Mouse (Mus musculus) left cerebral cortex, adult 2 months (tissue): ENCODE measurements around the gene Prss44. TPM values are rescaled to one million over a fixed set of nuclear protein-coding genes. Genes with fewer than 3 reads are reported as not detected.
A peak's percentile ranks its signal among the peaks of the same experiment; 100 is the strongest.

Source experiments
- DNase-seq, 2 experiments: peaks; one replicate each; pipeline ENCODE4 v3.0.0; 2021 to 2022; ENCODE audit warnings: low spot score in 2 of 2, mixed read lengths in 1 of 2; ENCODE audit errors: extremely low spot score in 1 of 2
- H3K27ac ChIP-seq: fragments of 200-600 bp; 2 replicates; pipeline ENCODE4 v1.8.1; 2022
- H3K4me3 ChIP-seq: fragments of 200-600 bp; 2 replicates; pipeline ENCODE4 v1.8.1; 2022
- CTCF ChIP-seq: fragments of 200-600 bp; IDR thresholded peaks from 2 replicates; pipeline ENCODE4 v1.8.1; 2022; ENCODE audit warnings: antibody characterized with exemption, mild to moderate bottlenecking, moderate library complexity
- intact Hi-C: fragments of 180-260 bp; cut with DNase I; formaldehyde crosslinking; loops from one replicate; pipeline ENCODE4 v1.15.1; 2025
- total RNA-seq, 2 experiments: library from RNA; stranded (reverse); gene quantifications; 2 replicates each; pipeline ENCODE4 v1.2.3; 2021

The Prss44 gene
- total RNA-seq, 2 experiments from 2014 or later, result not detected

GRCm38 (mm10) chr9:110834961-110835360 is 21.2 kb downstream of the Prss44 start:
- no peak overlapping the region for H3K27ac ChIP-seq
- TF ChIP-seq CTCF, result no peak
- H3K4me3 ChIP-seq, result no peak overlapping the region
- intact Hi-C loops, result no loop called here
- no peak for DNase-seq

- DNase-seq, result no peak
- Histone ChIP-seq H3K27ac (peak overlapping the region; percentile 66; the same call in 1 of the 2 replicates), H3K4me3 (no peak overlapping the region)
- intact Hi-C loops, result no loop called here
- TF ChIP-seq CTCF, result no peak
Observed at GRCm38 (mm10) chr9:110836112-110836511, 22.3 kb downstream of the Prss44 start.

- no peak for DNase-seq
- Histone ChIP-seq H3K4me3 (no peak overlapping the region), H3K27ac (no peak overlapping the region)
- TF ChIP-seq CTCF, result no peak
- intact Hi-C loops, result no loop called here
Observed at GRCm38 (mm10) chr9:110840905-110841304, 27.1 kb downstream of the Prss44 start.

GRCm38 (mm10) chr9:110841438-110841837 is 27.6 kb downstream of the Prss44 start:
- no peak for TF ChIP-seq CTCF
- no peak for DNase-seq
- H3K4me3 ChIP-seq, result no peak overlapping the region
- no peak overlapping the region for H3K27ac ChIP-seq
- intact Hi-C loops, result no loop called here

- DNase-seq, result no peak
- TF ChIP-seq CTCF, result no peak
- no peak within 1 kb of the TSS for H3K27ac ChIP-seq
- intact Hi-C loops, result no loop called here
- H3K4me3 ChIP-seq, result no peak within 1 kb of the TSS
Observed at GRCm38 (mm10) chr9:110844206-110844605, 30.4 kb downstream of the Prss44 start, which contains the start of gene Prss46. TSS of gene Prss46 (plus strand) at chr9:110844506.

GRCm38 (mm10) chr9:110849162-110849561 is 35.4 kb downstream of the Prss44 start:
- intact Hi-C loops, result no loop called here
- no peak for DNase-seq
- no peak for TF ChIP-seq CTCF
- no peak overlapping the region for H3K4me3 ChIP-seq
- no peak overlapping the region for H3K27ac ChIP-seq

- H3K4me3 ChIP-seq, result no peak overlapping the region
- TF ChIP-seq CTCF, result no peak
- DNase-seq, result no peak
- intact Hi-C loops, result no loop called here
- no peak overlapping the region for H3K27ac ChIP-seq
Observed at GRCm38 (mm10) chr9:110855903-110856302, 42.1 kb downstream of the Prss44 start.

GRCm38 (mm10) chr9:110856920-110857319 is 43.1 kb downstream of the Prss44 start:
- intact Hi-C loops, result no loop called here
- H3K27ac ChIP-seq, result no peak overlapping the region
- H3K4me3 ChIP-seq, result no peak overlapping the region
- TF ChIP-seq CTCF, result no peak; the same call in 1 of the 2 replicates
- no peak for DNase-seq

GRCm38 (mm10) chr9:110857781-110858472 is 44.1 kb downstream of the Prss44 start, which contains the start of gene Prss50:
TSS of gene Prss50 (plus strand) at chr9:110857967.
- H3K4me3 ChIP-seq, result no peak within 1 kb of the TSS
- intact Hi-C loops, result no loop called here
- DNase-seq, result no peak
- peak; percentile 54 for TF ChIP-seq CTCF
- no peak within 1 kb of the TSS for H3K27ac ChIP-seq

- TF ChIP-seq CTCF, result no peak
- intact Hi-C loops, result no loop called here
- no peak for DNase-seq
- Histone ChIP-seq H3K27ac (no peak overlapping the region), H3K4me3 (no peak overlapping the region)
Observed at GRCm38 (mm10) chr9:110858523-110858922, 44.7 kb downstream of the Prss44 start.

GRCm38 (mm10) chr9:110858967-110859596 is 45.3 kb downstream of the Prss44 start:
- no peak overlapping the region for H3K4me3 ChIP-seq
- DNase-seq, result no peak
- no peak overlapping the region for H3K27ac ChIP-seq
- intact Hi-C loops, result no loop called here
- TF ChIP-seq CTCF, result no peak

- Histone ChIP-seq H3K27ac (no peak overlapping the region), H3K4me3 (no peak overlapping the region)
- DNase-seq, result peak; percentile 57 to 65
- intact Hi-C loops, result loop anchor here (1.0 to 5.0 kb wide), 4 partner anchors 90 to 459 kb away; no protein-coding TSS in a partner anchor
- peak; percentile 86 for TF ChIP-seq CTCF
Observed at GRCm38 (mm10) chr9:110871030-110871429, 57.2 kb downstream of the Prss44 start.

Other genes starting within 250 kb of the Prss44 start
- gene Nradd, start 189.5 kb upstream of the Prss44 start, total RNA-seq, result 1 to 10 TPM; 2.7 to 3.6 TPM
- gene Nbeal2, start 159.8 kb upstream of the Prss44 start, total RNA-seq, result 10 to 100 TPM; 12.6 to 14.4 TPM
- 10 to 100 TPM; 56.2 to 56.9 TPM for gene Ccdc12, start 157.5 kb upstream of the Prss44 start, total RNA-seq
- not detected for gene Myl3, start 72.1 kb upstream of the Prss44 start, total RNA-seq
- 1 to 10 TPM; 5.8 to 7.2 TPM for gene Pth1r, start 66.8 kb upstream of the Prss44 start, total RNA-seq
- not detected for gene Prss42, start 15.8 kb upstream of the Prss44 start, total RNA-seq
- gene Prss43, start 12.7 kb downstream of the Prss44 start, total RNA-seq, result under 1 TPM in 1 of 2 experiments, not detected in 1; 0.14 TPM
- gene Prss45, start 20.6 kb downstream of the Prss44 start, total RNA-seq, result under 1 TPM; 0.38 to 0.49 TPM
- not detected for gene Prss46, start 30.5 kb downstream of the Prss44 start, total RNA-seq
- under 1 TPM; 0.93 to 0.94 TPM for gene Prss50, start 44.0 kb downstream of the Prss44 start, total RNA-seq
- gene Als2cl, start 65.9 kb downstream of the Prss44 start, total RNA-seq, result 10 to 100 TPM in 1 of 2 experiments, 1 to 10 TPM in 1; 8.4 to 10.8 TPM
- gene Tmie, start 66.1 kb downstream of the Prss44 start, total RNA-seq, result 1 to 10 TPM; 3.0 to 3.4 TPM
- gene Fam240a, start 102.9 kb downstream of the Prss44 start, total RNA-seq, result not detected
- under 1 TPM; 0.16 to 0.32 TPM for gene Tdgf1, start 132.2 kb downstream of the Prss44 start, total RNA-seq
- 1 to 10 TPM in 1 of 2 experiments, under 1 TPM in 1; 0.84 to 2.1 TPM for gene Lrrc2, start 137.6 kb downstream of the Prss44 start, total RNA-seq
- gene Rtp3, start 176.6 kb downstream of the Prss44 start, total RNA-seq, result under 1 TPM; 0.19 to 0.48 TPM
- 1 to 10 TPM in 1 of 2 experiments, not detected in 1; 1.1 TPM for gene Ltf, start 205.3 kb downstream of the Prss44 start, total RNA-seq
- 1 to 10 TPM in 1 of 2 experiments, under 1 TPM in 1; 0.49 to 1.3 TPM for gene Ccrl2, start 243.5 kb downstream of the Prss44 start, total RNA-seq